Mouse (Mus musculus): ENCODE measurements at regions not wholly inside any gene's neighbourhood (a gene's known extent, or its start where the extent isn't known, plus 50 kb on each side); places are given as distances from the start of the nearest gene placed in this dataset.
A peak's percentile ranks its signal among the peaks of the same experiment; 100 is the strongest.

- Histone ChIP-seq H3K36me3 (replicated peaks; ENCODE audit: control insufficient read depth, insufficient read depth) (no peaks in the 10 kb centered on the region), H3K4me3 (replicated peaks; ENCODE audit: low read length) (no peak overlapping the region), H3K9ac (no peak overlapping the region), H3K27me3 (ENCODE audit: control insufficient read depth, insufficient read depth, low read length) (no peaks in the 10 kb centered on the region), H3K9me3 (ENCODE audit: control insufficient read depth, low read length) (no peaks in the 10 kb centered on the region), H3K27ac (no peak overlapping the region), H3K4me2 (replicated peaks) (no peak overlapping the region), H3K4me1 (replicated peaks; ENCODE audit: control insufficient read depth, insufficient read depth, low read length) (no peaks in the 10 kb centered on the region)
- WGBS = 86% methylated on average over 3 of the region's 3 CpGs
- no peak for DNase-seq (ENCODE audit: low spot score)
- no peak for ATAC-seq (ENCODE audit: low FRiP score)
These were observed 469.8 kb upstream of the Pappa start for GRCm38 (mm10) chr4:64654157-64654556.

DNA sequence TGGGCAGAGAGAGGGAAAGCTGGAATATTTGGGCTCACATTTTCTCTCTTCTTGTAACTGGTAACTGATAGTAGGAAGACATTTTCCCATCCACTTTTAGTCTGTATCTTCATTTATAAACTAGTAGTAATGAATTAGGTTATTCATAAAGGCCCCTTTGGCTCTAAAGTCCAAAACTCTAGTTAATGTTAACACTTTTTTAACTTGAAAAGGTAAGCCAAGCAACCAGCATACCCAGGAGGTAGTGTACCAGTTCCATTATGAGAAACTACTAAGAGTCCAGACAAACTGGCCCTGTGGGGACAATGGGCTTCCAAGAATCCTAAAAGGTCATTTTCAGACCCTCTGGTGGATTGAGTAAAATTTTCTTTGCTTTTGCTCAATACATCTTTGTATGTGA is 468.4 kb upstream of the Pappa start:
- ATAC-seq (ENCODE audit: low FRiP score) (no peak), DNase-seq (ENCODE audit: low spot score) (no peak)

DNA sequence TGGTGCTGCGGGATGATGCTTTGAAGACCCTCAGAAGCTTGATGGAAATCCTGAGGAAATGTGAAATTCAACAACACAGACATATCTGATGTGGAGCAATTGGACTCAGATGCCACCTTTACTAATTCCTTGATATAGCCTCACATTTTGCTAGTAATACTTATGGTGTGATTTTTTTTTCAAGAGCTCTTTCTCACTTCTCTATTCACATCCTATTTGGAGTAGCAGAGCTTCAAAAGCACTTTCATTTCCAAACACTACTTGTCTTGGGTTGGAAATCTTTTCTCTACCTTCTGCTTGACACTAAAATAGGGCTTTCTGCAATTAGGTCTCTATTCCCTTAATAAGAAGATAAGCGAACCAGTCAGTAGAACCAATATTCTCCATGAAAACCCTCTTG is 460.3 kb upstream of the Pappa start:
- Histone ChIP-seq H3K36me3 (replicated peaks; ENCODE audit: control insufficient read depth, insufficient read depth) (no peaks in the 10 kb centered on the region), H3K27ac (no peak overlapping the region), H3K9ac (no peak overlapping the region), H3K4me1 (replicated peaks; ENCODE audit: control insufficient read depth, insufficient read depth, low read length) (no peaks in the 10 kb centered on the region), H3K4me2 (replicated peaks) (no peak overlapping the region), H3K9me3 (ENCODE audit: control insufficient read depth, low read length) (no peaks in the 10 kb centered on the region), H3K4me3 (replicated peaks; ENCODE audit: low read length) (no peak overlapping the region), H3K27me3 (ENCODE audit: control insufficient read depth, insufficient read depth, low read length) (no peaks in the 10 kb centered on the region)
- no peak for ATAC-seq (ENCODE audit: low FRiP score)
- WGBS = 93% methylated on average over 2 of the region's 2 CpGs
- DNase-seq (ENCODE audit: low spot score) = no peak

More for the DNA sequence above, 468.4 kb upstream of the Pappa start:
- no peak overlapping the region for H3K27ac ChIP-seq
- H3K9ac ChIP-seq = no peak overlapping the region
- no peaks in the 10 kb centered on the region for H3K36me3 ChIP-seq (replicated peaks; ENCODE audit: control insufficient read depth, insufficient read depth)
- no peak overlapping the region for H3K4me3 ChIP-seq (replicated peaks; ENCODE audit: low read length)
- H3K4me2 ChIP-seq (replicated peaks) = no peak overlapping the region
- no peaks in the 10 kb centered on the region for H3K9me3 ChIP-seq (ENCODE audit: control insufficient read depth, low read length)
- no peaks in the 10 kb centered on the region for H3K27me3 ChIP-seq (ENCODE audit: control insufficient read depth, insufficient read depth, low read length)
- H3K4me1 ChIP-seq (replicated peaks; ENCODE audit: control insufficient read depth, insufficient read depth, low read length) = no peaks in the 10 kb centered on the region

DNA sequence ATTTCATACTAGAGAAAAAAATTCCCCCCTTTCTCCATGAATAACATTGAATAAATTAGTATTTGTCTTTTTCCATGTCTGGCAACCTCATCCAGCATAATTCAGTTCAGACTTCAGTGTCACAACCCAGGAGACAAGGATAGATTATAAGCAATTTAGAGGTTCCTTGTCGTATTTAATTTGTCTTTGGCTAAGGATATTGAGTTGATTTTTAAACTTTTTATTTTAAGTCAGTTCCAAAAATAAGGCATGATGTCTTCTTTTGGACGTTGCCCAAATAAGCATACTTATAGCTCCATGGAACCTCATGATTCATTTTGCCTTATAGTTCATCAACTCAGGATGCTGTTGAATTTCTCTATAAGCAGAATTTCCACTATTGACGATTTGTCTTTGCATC is 456.0 kb upstream of the Pappa start:
- ATAC-seq (ENCODE audit: low FRiP score) (no peak), DNase-seq (ENCODE audit: low spot score) (no peak)
- Histone ChIP-seq H3K4me3 (replicated peaks; ENCODE audit: low read length) (no peak overlapping the region), H3K9me3 (ENCODE audit: control insufficient read depth, low read length) (no peaks in the 10 kb centered on the region), H3K9ac (no peak overlapping the region), H3K4me1 (replicated peaks; ENCODE audit: control insufficient read depth, insufficient read depth, low read length) (no peaks in the 10 kb centered on the region), H3K27ac (no peak overlapping the region), H3K27me3 (ENCODE audit: control insufficient read depth, insufficient read depth, low read length) (no peaks in the 10 kb centered on the region), H3K36me3 (replicated peaks; ENCODE audit: control insufficient read depth, insufficient read depth) (no peaks in the 10 kb centered on the region), H3K4me2 (replicated peaks) (no peak overlapping the region)
- WGBS = 85% methylated on average over 3 of the region's 3 CpGs

DNA sequence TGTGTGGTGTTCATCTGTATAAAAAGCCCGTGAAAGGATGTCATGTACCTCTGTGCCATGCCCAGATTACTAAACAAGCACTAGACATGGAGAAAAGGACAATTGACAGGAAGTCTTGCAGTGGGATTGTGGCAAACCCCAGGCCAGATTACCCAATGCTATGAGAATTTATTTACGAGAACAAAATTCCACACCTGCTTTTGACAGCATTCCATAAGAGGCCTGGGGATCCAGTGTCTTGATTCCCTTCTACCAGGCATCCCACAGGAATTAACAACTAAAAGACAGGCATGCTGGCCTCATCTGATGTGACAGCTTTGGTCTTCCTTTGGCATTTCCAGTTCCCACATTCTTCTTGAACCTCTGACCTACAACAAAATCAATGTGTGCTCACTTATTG is 454.3 kb upstream of the Pappa start:
- H3K9ac ChIP-seq = no peak overlapping the region
- no peaks in the 10 kb centered on the region for H3K9me3 ChIP-seq (ENCODE audit: control insufficient read depth, low read length)
- H3K27ac ChIP-seq = no peak overlapping the region
- 76% methylated on average over 2 of the region's 2 CpGs for WGBS
- no peak for ATAC-seq (ENCODE audit: low FRiP score)
- no peak overlapping the region for H3K4me3 ChIP-seq (replicated peaks; ENCODE audit: low read length)
- no peaks in the 10 kb centered on the region for H3K27me3 ChIP-seq (ENCODE audit: control insufficient read depth, insufficient read depth, low read length)
- H3K4me1 ChIP-seq (replicated peaks; ENCODE audit: control insufficient read depth, insufficient read depth, low read length) = no peaks in the 10 kb centered on the region
- no peaks in the 10 kb centered on the region for H3K36me3 ChIP-seq (replicated peaks; ENCODE audit: control insufficient read depth, insufficient read depth)
- DNase-seq (ENCODE audit: low spot score) = no peak
- H3K4me2 ChIP-seq (replicated peaks) = no peak overlapping the region

DNA sequence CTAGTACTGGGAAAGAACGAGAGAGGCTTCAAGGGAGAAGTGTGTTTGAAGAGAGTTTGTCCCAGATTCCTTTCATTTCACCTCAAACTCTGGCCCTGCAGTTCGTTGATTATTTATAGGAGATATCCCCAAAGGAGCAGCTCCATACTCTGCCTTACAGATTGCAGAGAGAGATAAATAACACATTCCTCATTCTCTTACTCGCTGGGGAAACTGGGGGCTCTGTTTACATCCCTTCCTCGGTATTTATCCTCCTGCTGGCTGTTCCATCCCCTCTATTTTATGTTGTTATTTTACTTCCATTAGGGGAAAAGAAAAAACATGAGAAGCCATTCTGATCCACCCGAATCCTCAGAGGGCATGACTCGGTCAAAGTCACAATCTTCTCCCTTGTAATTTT is 447.5 kb upstream of the Pappa start:
- no peak for ATAC-seq (ENCODE audit: low FRiP score)
- Histone ChIP-seq H3K4me2 (replicated peaks) (no peak overlapping the region), H3K9me3 (ENCODE audit: control insufficient read depth, low read length) (no peaks in the 10 kb centered on the region), H3K9ac (no peak overlapping the region), H3K27ac (no peak overlapping the region), H3K27me3 (ENCODE audit: control insufficient read depth, insufficient read depth, low read length) (no peaks in the 10 kb centered on the region), H3K36me3 (replicated peaks; ENCODE audit: control insufficient read depth, insufficient read depth) (no peaks in the 10 kb centered on the region), H3K4me3 (replicated peaks; ENCODE audit: low read length) (no peak overlapping the region), H3K4me1 (replicated peaks; ENCODE audit: control insufficient read depth, insufficient read depth, low read length) (no peaks in the 10 kb centered on the region)
- 47% methylated on average over 6 of the region's 6 CpGs for WGBS
- DNase-seq (ENCODE audit: low spot score) = no peak

GRCm38 (mm10) chr4:64676881-64677280 is 447.1 kb upstream of the Pappa start:
- Histone ChIP-seq H3K9me3 (ENCODE audit: control insufficient read depth, low read length) (no peaks in the 10 kb centered on the region), H3K4me2 (replicated peaks) (no peak overlapping the region), H3K36me3 (replicated peaks; ENCODE audit: control insufficient read depth, insufficient read depth) (no peaks in the 10 kb centered on the region), H3K27ac (no peak overlapping the region), H3K4me3 (replicated peaks; ENCODE audit: low read length) (no peak overlapping the region), H3K27me3 (ENCODE audit: control insufficient read depth, insufficient read depth, low read length) (no peaks in the 10 kb centered on the region), H3K9ac (no peak overlapping the region), H3K4me1 (replicated peaks; ENCODE audit: control insufficient read depth, insufficient read depth, low read length) (no peaks in the 10 kb centered on the region)
- ATAC-seq (ENCODE audit: low FRiP score) (no peak), DNase-seq (ENCODE audit: low spot score) (no peak)
- WGBS = 69% methylated on average over 5 of the region's 5 CpGs

GRCm38 (mm10) chr4:64684654-64685053 is 439.3 kb upstream of the Pappa start:
- H3K9ac ChIP-seq = no peak overlapping the region
- no peak overlapping the region for H3K4me2 ChIP-seq (replicated peaks)
- no peaks in the 10 kb centered on the region for H3K27me3 ChIP-seq (ENCODE audit: control insufficient read depth, insufficient read depth, low read length)
- no peak overlapping the region for H3K27ac ChIP-seq
- H3K36me3 ChIP-seq (replicated peaks; ENCODE audit: control insufficient read depth, insufficient read depth) = no peaks in the 10 kb centered on the region
- DNase-seq (ENCODE audit: low spot score) = no peak
- H3K9me3 ChIP-seq (ENCODE audit: control insufficient read depth, low read length) = no peaks in the 10 kb centered on the region
- H3K4me3 ChIP-seq (replicated peaks; ENCODE audit: low read length) = no peak overlapping the region
- H3K4me1 ChIP-seq (replicated peaks; ENCODE audit: control insufficient read depth, insufficient read depth, low read length) = no peaks in the 10 kb centered on the region
- no peak for ATAC-seq (ENCODE audit: low FRiP score)
- 91% methylated on average over 1 of the region's 1 CpGs for WGBS

DNA sequence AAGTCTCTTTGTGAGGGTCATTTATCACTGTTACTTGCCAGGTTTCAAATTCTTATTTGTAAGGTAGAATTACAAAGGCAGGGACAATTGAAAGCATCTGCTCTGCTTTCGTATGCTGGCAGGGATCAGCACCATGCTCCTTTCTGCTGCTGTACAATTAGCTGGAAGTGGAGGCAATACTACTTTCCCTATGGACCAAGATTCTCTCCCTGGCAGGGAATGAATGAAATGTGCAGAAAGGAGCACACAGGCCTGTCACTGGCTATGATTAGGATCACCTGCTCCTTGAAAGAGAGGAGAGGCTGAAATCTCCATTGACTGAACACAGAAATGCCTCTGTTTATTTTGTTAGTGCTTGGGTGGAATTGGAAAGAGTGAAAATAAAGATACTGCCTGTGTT is 427.8 kb upstream of the Pappa start:
- Histone ChIP-seq H3K4me1 (replicated peaks; ENCODE audit: control insufficient read depth, insufficient read depth, low read length) (0 out of 2 replicates have a peak, but pooled peaks cover 5% of the 10 kb centered on the region), H3K4me2 (replicated peaks) (no peak overlapping the region), H3K36me3 (replicated peaks; ENCODE audit: control insufficient read depth, insufficient read depth) (no peaks in the 10 kb centered on the region), H3K9me3 (ENCODE audit: control insufficient read depth, low read length) (no peaks in the 10 kb centered on the region), H3K27me3 (ENCODE audit: control insufficient read depth, insufficient read depth, low read length) (no peaks in the 10 kb centered on the region), H3K4me3 (replicated peaks; ENCODE audit: low read length) (no peak overlapping the region), H3K27ac (no peak overlapping the region), H3K9ac (no peak overlapping the region)
- peak; percentile 48; the same call in 1 of the 2 replicates for ATAC-seq (ENCODE audit: low FRiP score)
- whole genome bisulfite sequencing = 38% methylated on average over 1 of the region's 1 CpGs
- DNase-seq (ENCODE audit: low spot score) = no peak

DNA sequence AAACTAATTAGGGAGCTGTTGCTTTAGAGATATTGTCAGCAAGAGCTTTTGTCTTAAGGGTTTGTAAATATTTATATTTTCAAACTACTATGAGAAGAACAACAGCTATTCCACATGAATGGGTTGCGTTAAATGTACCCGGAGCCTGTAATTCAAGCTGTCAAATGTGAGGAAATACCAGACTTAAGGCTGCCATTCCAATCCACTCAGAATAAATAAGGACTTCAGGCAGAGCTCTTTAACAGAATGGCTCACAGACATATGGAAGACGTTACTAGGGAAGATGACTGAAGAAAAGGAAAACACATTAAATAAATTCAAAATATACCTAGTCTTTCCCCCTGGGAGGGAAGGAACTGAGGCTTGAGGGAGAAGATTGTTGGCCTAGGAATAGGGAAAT is 400.7 kb upstream of the Pappa start:
- Histone ChIP-seq H3K27ac (no peak overlapping the region), H3K9ac (no peak overlapping the region), H3K36me3 (replicated peaks; ENCODE audit: control insufficient read depth, insufficient read depth) (no peaks in the 10 kb centered on the region), H3K4me3 (replicated peaks; ENCODE audit: low read length) (no peak overlapping the region), H3K9me3 (ENCODE audit: control insufficient read depth, low read length) (no peaks in the 10 kb centered on the region), H3K4me2 (replicated peaks) (no peak overlapping the region), H3K4me1 (replicated peaks; ENCODE audit: control insufficient read depth, insufficient read depth, low read length) (no peaks in the 10 kb centered on the region), H3K27me3 (ENCODE audit: control insufficient read depth, insufficient read depth, low read length) (no peaks in the 10 kb centered on the region)
- ATAC-seq (ENCODE audit: low FRiP score) (no peak), DNase-seq (ENCODE audit: low spot score) (no peak)
- 50% methylated on average over 3 of the region's 3 CpGs for WGBS
